Mouse (Mus musculus) heart, embryonic 12.5 days (tissue): ENCODE data around the gene Man2a1. TPM values are rescaled to one million over a fixed set of nuclear protein-coding genes. Genes with fewer than 3 reads are reported as not detected.

Experiments used
- ATAC-seq: fragments of 200-750 bp; cut with Nextera tagmentation; 2 replicates; pipeline ENCODE4 v1.8.0; 2017; ENCODE audit warnings: moderate TSS enrichment, moderate library complexity; ENCODE audit not compliant: insufficient number of reproducible peaks, low FRiP score
- H3K27ac ChIP-seq: fragments of 300-500 bp; sonication (generic); 2 replicates; pipeline ENCODE4 v1.5.1; 2016; ENCODE audit warnings: mild to moderate bottlenecking, moderate library complexity; ENCODE audit not compliant: poor library complexity, severe bottlenecking
- H3K27me3 ChIP-seq: fragments of 300-500 bp; sonication (generic); replicated peaks from 2 replicates; pipeline ENCODE4 v1.6.1; 2016; ENCODE audit warnings: mild to moderate bottlenecking, moderate library complexity
- H3K36me3 ChIP-seq: fragments of 300-500 bp; sonication (generic); 2 replicates; pipeline ENCODE4 v1.6.1; 2016; ENCODE audit warnings: mild to moderate bottlenecking, moderate library complexity
- H3K4me1 ChIP-seq: fragments of 300-500 bp; sonication (generic); replicated peaks from 2 replicates; pipeline ENCODE4 v1.6.1; 2016; ENCODE audit warnings: mild to moderate bottlenecking
- H3K4me2 ChIP-seq: fragments of 300-500 bp; sonication (generic); 2 replicates; pipeline ENCODE4 v1.6.1; 2016; ENCODE audit warnings: mild to moderate bottlenecking, moderate library complexity
- H3K4me3 ChIP-seq: fragments of 300-500 bp; sonication (generic); 2 replicates; pipeline ENCODE4 v1.5.1; 2016; ENCODE audit warnings: mild to moderate bottlenecking
- H3K9ac ChIP-seq: fragments of 300-500 bp; sonication (generic); 2 replicates; pipeline ENCODE4 v1.6.1; 2016; ENCODE audit warnings: mild to moderate bottlenecking, moderate library complexity
- H3K9me3 ChIP-seq: fragments of 300-500 bp; sonication (generic); replicated peaks from 2 replicates; pipeline ENCODE4 v1.6.1; 2016; ENCODE audit warnings: mild to moderate bottlenecking, moderate library complexity
- WGBS: fragments of 180-500 bp; shearing (Covaris S2); methylation state at CpG from one replicate; pipeline ENCODE4 v1.1.7; 2016; 5-methylcytosine and 5-hydroxymethylcytosine counted together
- polyA plus RNA-seq: library from polyadenylated mRNA; unstranded; fragments of >200 nt; fragmentation: Nextera tagmentation; extraction: Ambion mirVana; gene quantifications from 2 replicates; pipeline ENCODE4 v1.2.1, GENCODE M21; 2016

Man2a1 gene
- polyA plus RNA-seq, 1 experiment from 2014 or later: 5.3 TPM

- H3K4me1 ChIP-seq: 0 out of 2 replicates have a peak, but pooled peaks cover 3% of the 10 kb centered on the region
- no peak overlapping the region for H3K4me2 ChIP-seq
- H3K4me3 ChIP-seq: no peak overlapping the region
- no peaks in the 10 kb centered on the region for H3K9me3 ChIP-seq
- no peaks in the 10 kb centered on the region for H3K36me3 ChIP-seq
- ATAC-seq: no peak
- 93% methylated on average over 4 of the region's 4 CpGs for WGBS
- no peak overlapping the region for H3K27ac ChIP-seq
- H3K27me3 ChIP-seq: no peaks in the 10 kb centered on the region
- H3K9ac ChIP-seq: no peak overlapping the region
Observed at GRCm38 (mm10) chr17:64703649-64704230, 103.2 kb downstream of the Man2a1 start.

DNA sequence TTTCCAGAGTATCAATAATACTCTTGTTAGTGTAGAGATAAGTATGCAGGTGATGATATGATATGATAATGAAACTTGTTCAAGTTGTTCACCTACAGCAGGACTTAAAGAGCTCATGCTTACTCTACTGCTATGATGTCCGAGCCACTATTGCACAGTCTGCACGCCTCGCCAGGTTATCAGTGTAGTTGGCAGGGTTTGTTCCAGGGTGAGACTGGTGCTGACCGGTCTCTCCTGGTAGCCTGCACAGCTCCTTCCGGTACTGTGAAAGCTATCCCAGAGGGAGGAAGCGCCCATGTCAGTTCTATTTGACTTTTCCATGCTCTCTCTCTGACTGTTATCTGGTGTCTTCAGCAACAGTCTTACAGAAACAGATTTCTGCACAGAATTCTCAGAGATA is 107.0 kb downstream of the Man2a1 start:
- peaks cover 3% of the 10 kb centered on the region; the same call in 1 of the 2 replicates for H3K36me3 ChIP-seq
- H3K9me3 ChIP-seq: no peaks in the 10 kb centered on the region
- peak; percentile 73; the same call in 1 of the 2 replicates for ATAC-seq
- no peak overlapping the region for H3K27ac ChIP-seq
- 69% methylated on average over 6 of the region's 6 CpGs for WGBS
- no peak overlapping the region for H3K9ac ChIP-seq
- H3K27me3 ChIP-seq: no peaks in the 10 kb centered on the region
- no peak overlapping the region for H3K4me3 ChIP-seq
- H3K4me2 ChIP-seq: no peak overlapping the region
- H3K4me1 ChIP-seq: 0 out of 2 replicates have a peak, but pooled peaks cover 3% of the 10 kb centered on the region

GRCm38 (mm10) chr17:64716318-64716717 is 115.8 kb downstream of the Man2a1 start:
- no peak overlapping the region for H3K4me3 ChIP-seq
- ATAC-seq: no peak
- WGBS: 63% methylated on average over 4 of the region's 4 CpGs

GRCm38 (mm10) chr17:64719760-64720159 is 119.2 kb downstream of the Man2a1 start:
- Histone ChIP-seq H3K27me3 (no peaks in the 10 kb centered on the region), H3K27ac (no peak overlapping the region), H3K4me3 (no peak overlapping the region), H3K4me1 (peaks cover 16% of the 10 kb centered on the region; the same call in 1 of the 2 replicates), H3K36me3 (peaks cover 4% of the 10 kb centered on the region; the same call in 1 of the 2 replicates), H3K9ac (no peak overlapping the region), H3K9me3 (no peaks in the 10 kb centered on the region), H3K4me2 (no peak overlapping the region)
- 71% methylated on average over 5 of the region's 5 CpGs for WGBS
- ATAC-seq: no peak

More at GRCm38 (mm10) chr17:64716318-64716717, 115.8 kb downstream of the Man2a1 start:
- Histone ChIP-seq H3K9me3 (no peaks in the 10 kb centered on the region), H3K9ac (no peak overlapping the region), H3K36me3 (peaks cover 15% of the 10 kb centered on the region; the same call in 1 of the 2 replicates), H3K4me1 (peaks cover 12% of the 10 kb centered on the region; the same call in 1 of the 2 replicates), H3K27ac (no peak overlapping the region), H3K4me2 (no peak overlapping the region), H3K27me3 (no peaks in the 10 kb centered on the region)

GRCm38 (mm10) chr17:64721112-64721511 is 120.6 kb downstream of the Man2a1 start:
- Histone ChIP-seq H3K27me3 (no peaks in the 10 kb centered on the region), H3K4me2 (no peak overlapping the region), H3K4me3 (no peak overlapping the region), H3K36me3 (no peaks in the 10 kb centered on the region), H3K4me1 (peaks cover 15% of the 10 kb centered on the region; the same call in 1 of the 2 replicates), H3K9ac (no peak overlapping the region), H3K27ac (no peak overlapping the region), H3K9me3 (no peaks in the 10 kb centered on the region)
- 65% methylated on average over 5 of the region's 5 CpGs for WGBS
- no peak for ATAC-seq

- ATAC-seq: no peak
- Histone ChIP-seq H3K36me3 (no peaks in the 10 kb centered on the region), H3K9me3 (no peaks in the 10 kb centered on the region), H3K4me1 (peaks cover 11% of the 10 kb centered on the region; the same call in 1 of the 2 replicates), H3K4me2 (no peak overlapping the region), H3K4me3 (no peak overlapping the region), H3K27me3 (no peaks in the 10 kb centered on the region), H3K9ac (no peak overlapping the region), H3K27ac (no peak overlapping the region)
- WGBS: 86% methylated on average over 1 of the region's 1 CpGs
Observed at GRCm38 (mm10) chr17:64723162-64723561, 122.6 kb downstream of the Man2a1 start.

- 88% methylated on average over 3 of the region's 3 CpGs for WGBS
Observed at GRCm38 (mm10) chr17:64725214-64725613, 124.7 kb downstream of the Man2a1 start.

DNA sequence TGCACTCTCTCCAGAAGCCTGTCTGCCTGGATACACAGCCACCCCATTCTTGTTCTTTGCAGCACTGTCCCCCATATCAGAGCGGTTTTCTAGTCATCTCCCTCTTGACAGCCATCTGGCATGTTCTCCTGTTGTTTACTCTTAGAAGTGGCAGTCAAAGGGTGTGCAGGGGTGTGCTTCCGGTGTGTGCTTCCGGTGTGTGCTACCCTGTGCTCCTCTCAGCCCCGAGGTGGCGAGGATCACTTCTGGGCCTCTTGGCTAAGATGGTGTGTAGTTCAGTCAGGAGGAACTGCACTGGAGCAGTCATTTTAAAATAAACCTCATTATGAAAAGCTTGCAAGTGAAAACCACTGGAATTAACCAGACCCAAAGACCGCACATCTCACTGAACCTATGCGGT is 125.5 kb downstream of the Man2a1 start:
- no peak overlapping the region for H3K4me2 ChIP-seq
- no peaks in the 10 kb centered on the region for H3K27me3 ChIP-seq
- no peak overlapping the region for H3K9ac ChIP-seq
- 80% methylated on average over 7 of the region's 7 CpGs for WGBS
- H3K4me1 ChIP-seq: 0 out of 2 replicates have a peak, but pooled peaks cover 4% of the 10 kb centered on the region
- no peak for ATAC-seq
- no peaks in the 10 kb centered on the region for H3K9me3 ChIP-seq
- no peak overlapping the region for H3K4me3 ChIP-seq
- H3K36me3 ChIP-seq: no peaks in the 10 kb centered on the region; the same call in 1 of the 2 replicates
- no peak overlapping the region for H3K27ac ChIP-seq

More at GRCm38 (mm10) chr17:64725214-64725613, 124.7 kb downstream of the Man2a1 start:
- Histone ChIP-seq H3K4me3 (no peak overlapping the region), H3K36me3 (no peaks in the 10 kb centered on the region; the same call in 1 of the 2 replicates), H3K9ac (no peak overlapping the region), H3K27ac (no peak overlapping the region), H3K9me3 (no peaks in the 10 kb centered on the region), H3K27me3 (no peaks in the 10 kb centered on the region), H3K4me1 (peaks cover 9% of the 10 kb centered on the region; the same call in 1 of the 2 replicates), H3K4me2 (no peak overlapping the region)
- no peak for ATAC-seq

DNA sequence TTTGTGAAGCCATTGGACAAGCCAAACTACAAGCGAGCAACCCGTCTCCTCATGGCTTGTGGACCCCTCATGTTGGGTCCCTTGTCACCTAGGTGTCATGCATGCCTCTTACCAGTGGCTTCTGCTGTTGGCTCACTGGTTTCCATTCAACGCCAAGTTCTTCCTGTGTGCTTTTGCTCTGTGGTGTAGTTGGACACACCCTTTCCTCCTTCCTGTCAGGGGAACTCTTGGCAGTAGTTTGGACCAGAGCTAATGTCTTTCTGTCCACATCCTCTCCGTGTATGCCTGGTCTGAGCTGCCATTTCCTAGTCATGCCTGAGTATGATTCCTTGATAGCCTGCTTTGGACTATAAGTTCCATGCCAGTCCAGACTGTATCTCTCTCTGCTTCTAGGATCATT is 135.0 kb downstream of the Man2a1 start:
- Histone ChIP-seq H3K4me3 (no peak overlapping the region), H3K27me3 (no peaks in the 10 kb centered on the region), H3K9me3 (no peaks in the 10 kb centered on the region), H3K4me2 (no peak overlapping the region), H3K4me1 (peaks cover 6% of the 10 kb centered on the region; the same call in 1 of the 2 replicates), H3K9ac (no peak overlapping the region), H3K36me3 (peaks cover 20% of the 10 kb centered on the region), H3K27ac (no peak overlapping the region)
- WGBS: 71% methylated on average over 4 of the region's 4 CpGs
- no peak for ATAC-seq

DNA sequence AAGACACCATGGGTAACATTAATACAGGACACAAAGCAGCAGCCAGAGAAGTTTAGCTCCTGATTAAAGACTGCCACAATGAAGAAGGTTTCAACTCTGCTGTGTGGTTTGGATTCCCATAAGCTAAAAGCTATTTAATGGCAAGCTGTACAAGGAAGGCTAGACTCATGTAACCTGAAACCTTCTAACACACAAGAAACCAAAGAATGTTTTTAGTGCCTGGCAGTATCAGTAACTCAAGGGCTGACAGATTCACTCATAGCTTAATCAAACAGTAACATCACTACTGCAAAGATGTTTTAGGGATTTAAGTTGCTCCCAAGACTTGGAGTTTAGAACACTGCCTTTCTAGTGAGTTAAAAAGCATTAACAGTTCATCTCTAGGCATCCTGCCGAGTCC is 137.4 kb downstream of the Man2a1 start:
- peaks cover 31% of the 10 kb centered on the region for H3K36me3 ChIP-seq
- WGBS: 48% methylated on average over 1 of the region's 1 CpGs
- no peak overlapping the region for H3K4me3 ChIP-seq

DNA sequence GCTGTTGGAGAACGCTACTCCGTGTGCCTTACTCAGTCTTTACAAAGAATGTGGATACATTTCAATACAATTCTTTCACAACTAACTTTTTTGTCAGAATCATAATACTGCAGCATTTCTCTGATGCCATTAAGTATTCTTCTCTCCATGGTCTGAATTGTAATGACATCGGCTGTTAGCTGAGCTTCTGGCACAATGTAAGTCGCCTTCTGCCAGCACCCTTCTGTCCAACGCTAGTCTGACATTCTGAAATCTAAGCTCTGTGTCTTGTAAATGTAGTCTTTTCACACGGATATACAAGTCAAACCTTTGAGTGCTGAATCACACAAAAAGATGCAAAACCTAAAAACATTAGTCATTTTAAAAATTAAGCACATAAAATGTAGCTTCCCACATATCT is 138.6 kb downstream of the Man2a1 start:
- H3K9ac ChIP-seq: no peak overlapping the region
- H3K4me2 ChIP-seq: no peak overlapping the region
- H3K36me3 ChIP-seq: peaks cover 31% of the 10 kb centered on the region
- 89% methylated on average over 6 of the region's 6 CpGs for WGBS
- no peak overlapping the region for H3K27ac ChIP-seq
- peaks cover 15% of the 10 kb centered on the region; the same call in 1 of the 2 replicates for H3K4me1 ChIP-seq
- H3K27me3 ChIP-seq: no peaks in the 10 kb centered on the region
- H3K9me3 ChIP-seq: no peaks in the 10 kb centered on the region
- H3K4me3 ChIP-seq: no peak overlapping the region
- ATAC-seq: no peak

More for the DNA sequence above, 137.4 kb downstream of the Man2a1 start:
- no peak overlapping the region for H3K4me2 ChIP-seq
- no peak for ATAC-seq
- no peak overlapping the region for H3K9ac ChIP-seq
- no peaks in the 10 kb centered on the region for H3K9me3 ChIP-seq
- H3K27ac ChIP-seq: no peak overlapping the region
- no peaks in the 10 kb centered on the region for H3K27me3 ChIP-seq
- peaks cover 6% of the 10 kb centered on the region; the same call in 1 of the 2 replicates for H3K4me1 ChIP-seq
